Mouse (Mus musculus): ENCODE data around the gene Ndufaf2.

GRCm38 (mm10) chr13:108159241-108159575 is 785 bp upstream of the Ndufaf2 start:
- TF ChIP-seq POLR2A (IDR thresholded peaks at IDR 0.05; ENCODE audit: low read depth, low read length) (no peak), CTCF (IDR thresholded peaks at IDR 0.05; ENCODE audit: extremely low read depth, insufficient read depth, insufficient read length, insufficient replicate concordance) (no peak)
